Mouse (Mus musculus) NIH3T3 (cell line): ENCODE measurements around the gene Olfr763.
"Not testable (repeated sequence)": the region's sequence is repeated elsewhere in the genome, so short reads cannot be mapped to it uniquely, and the experiment has no call there.

Experiments
- DNase-seq: peaks from one replicate; pipeline ENCODE4 v3.0.0-alpha.2; 2012; ENCODE audit warnings: low read depth

The Olfr763 gene

GRCm38 (mm10) chr10:129049898-129050297, 39.3 kb downstream of the Olfr763 start, which contains the start of gene Olfr765:
Gene Olfr765, minus strand, starts transcription at chr10:129049998.
- DNase-seq: not testable (repeated sequence)
